Mouse (Mus musculus) regulatory T cell (primary cell): ENCODE data around the gene Rpa2.
"Not testable (repeated sequence)": the region's sequence is repeated elsewhere in the genome, so short reads cannot be mapped to it uniquely, and the experiment has no call there.

Experiments
- in situ Hi-C: fragments of 300-600 bp; cut with MboI, MseI; formaldehyde crosslinking; loops from one replicate; pipeline ENCODE4 v1.15.1; 2025; ENCODE audit warnings: high pct_unique_total_duplicates

Rpa2 gene

GRCm38 (mm10) chr4:132762602-132763001 lies 5.5 kb upstream of the Rpa2 start:
- in situ Hi-C loops, result no loop called here

DNA sequence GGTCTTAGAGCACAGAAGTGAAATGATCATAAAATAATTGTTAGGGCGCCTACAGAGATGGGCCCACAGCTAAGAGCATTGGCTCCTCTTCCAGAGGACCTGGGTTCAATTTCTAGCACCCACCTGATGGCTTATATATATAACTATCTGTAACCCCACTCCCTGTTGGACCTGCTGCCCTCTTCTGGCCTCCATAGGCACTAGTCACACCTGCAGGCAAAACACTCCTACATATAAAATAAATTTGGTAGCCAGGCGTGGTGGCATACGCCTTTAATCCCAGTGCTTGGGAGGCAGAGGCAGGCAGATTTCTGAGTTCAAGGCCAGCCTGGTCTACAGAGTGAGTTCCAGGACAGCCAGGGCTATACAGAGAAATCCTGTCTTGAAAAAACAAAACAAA lies 5.0 kb upstream of the Rpa2 start:
- in situ Hi-C loops, result not testable (repeated sequence)

DNA sequence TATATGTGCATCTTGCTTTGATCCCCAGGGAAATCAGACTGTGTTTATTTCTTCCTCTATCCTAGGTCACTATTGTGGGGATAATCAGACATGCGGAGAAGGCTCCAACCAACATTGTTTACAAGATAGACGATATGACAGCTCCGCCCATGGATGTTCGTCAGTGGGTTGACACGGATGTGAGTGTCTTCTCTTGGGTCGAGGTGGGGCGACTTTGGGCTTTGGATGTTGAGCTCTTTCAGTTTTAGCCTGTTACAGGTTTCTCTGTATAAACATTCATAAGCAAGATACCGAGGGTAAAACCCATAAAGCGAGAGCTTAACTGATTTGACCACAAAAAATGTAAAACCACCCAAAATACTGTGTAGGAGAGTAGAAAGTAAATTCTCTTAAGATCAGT lies 3.6 kb downstream of the Rpa2 start:
- in situ Hi-C loops, result no loop called here

DNA sequence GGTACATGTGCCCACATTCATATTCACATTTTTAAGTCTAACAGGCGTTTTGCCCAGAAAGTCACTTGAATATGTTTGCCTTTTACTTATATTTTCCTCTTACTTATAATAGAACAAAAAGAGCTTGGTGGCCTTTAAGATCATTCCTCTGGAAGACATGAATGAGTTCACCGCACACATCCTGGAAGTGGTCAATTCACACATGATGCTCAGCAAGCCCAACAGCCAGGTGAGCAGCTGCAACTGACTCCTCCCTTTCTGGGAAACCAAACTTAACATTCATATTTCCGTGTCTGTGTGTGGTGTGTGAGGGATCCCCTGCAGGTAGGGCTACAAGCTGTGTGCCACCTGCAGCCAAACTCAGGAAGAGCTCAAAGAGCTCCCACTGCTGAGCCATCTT lies 6.8 kb downstream of the Rpa2 start:
- in situ Hi-C loops, result no loop called here

DNA sequence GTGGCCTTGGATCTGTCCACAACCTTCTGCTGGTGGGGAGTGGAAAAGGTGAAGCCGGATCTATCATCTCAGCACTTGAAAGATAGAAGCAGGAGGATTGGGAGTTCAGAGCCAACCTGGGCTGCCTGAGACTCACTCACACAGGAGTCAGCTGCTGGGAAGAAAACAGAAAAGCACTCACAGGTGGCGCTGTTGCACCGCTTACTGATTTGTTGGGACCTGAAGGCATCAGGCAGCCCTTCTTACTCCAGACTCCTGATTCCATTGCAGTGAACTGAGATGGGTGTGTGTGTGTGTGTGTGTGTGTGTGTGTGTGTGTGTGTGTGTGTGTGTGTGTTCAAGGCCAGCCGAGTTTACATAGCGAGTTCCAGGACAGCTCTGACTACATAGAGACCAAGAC lies 8.6 kb downstream of the Rpa2 start:
- in situ Hi-C loops, result no loop called here

GRCm38 (mm10) chr4:132778562-132779201 lies 10.6 kb downstream of the Rpa2 start:
- in situ Hi-C loops, result no loop called here

DNA sequence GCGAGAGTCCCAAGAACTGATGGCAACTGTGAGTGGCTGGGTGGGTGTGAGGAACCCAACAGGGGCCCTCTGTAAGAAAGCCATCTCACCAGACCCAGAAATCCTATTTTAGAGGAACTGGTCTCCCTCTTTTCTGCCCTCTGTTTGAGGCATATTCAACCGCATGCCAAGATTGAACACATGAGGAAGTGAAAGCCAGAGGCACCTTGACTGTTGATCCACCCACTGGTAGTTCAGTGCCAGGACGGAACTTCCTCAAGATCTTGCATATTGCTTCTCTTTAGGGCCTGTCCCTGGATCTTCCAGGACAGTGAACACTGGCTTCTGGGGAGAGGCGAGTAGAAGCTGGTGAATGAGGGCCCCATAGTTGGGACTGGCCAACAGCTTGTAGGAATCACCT lies 12.2 kb downstream of the Rpa2 start:
- in situ Hi-C loops, result loop anchor here (5.0 kb wide), 1 partner anchor 37 kb away; no protein-coding TSS in a partner anchor

GRCm38 (mm10) chr4:132783732-132784131 lies 15.6 kb downstream of the Rpa2 start:
- in situ Hi-C loops, result loop anchor here (5.0 kb wide), 1 partner anchor 34 kb away; no protein-coding TSS in a partner anchor

DNA sequence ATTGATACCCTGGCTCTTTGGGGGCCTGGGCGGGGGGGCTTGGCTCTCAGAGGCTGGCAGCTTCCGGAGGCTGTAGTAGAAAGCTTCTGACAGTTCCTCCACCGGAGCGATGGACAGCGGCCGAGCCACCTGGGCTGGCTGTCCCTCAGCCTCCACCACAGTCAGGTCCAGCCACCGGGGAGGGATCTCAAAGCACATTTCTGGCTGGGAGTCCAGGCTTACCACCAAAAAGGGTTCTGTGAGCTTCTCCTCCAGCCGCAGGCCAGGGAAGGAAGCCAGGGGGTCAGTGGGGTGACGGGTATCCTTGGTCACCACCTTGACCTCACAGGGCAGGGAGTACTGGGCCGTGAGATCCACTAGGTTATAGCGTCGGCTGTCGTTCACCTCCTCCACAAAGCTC lies 17.1 kb downstream of the Rpa2 start:
- in situ Hi-C loops, result no loop called here

- in situ Hi-C loops, result no loop called here
These were observed 21.6 kb downstream of the Rpa2 start for GRCm38 (mm10) chr4:132789731-132790130.

- in situ Hi-C loops, result not testable (repeated sequence)
These were observed 25.3 kb downstream of the Rpa2 start for GRCm38 (mm10) chr4:132793322-132794004.

- in situ Hi-C loops, result no loop called here
These were observed 25.9 kb downstream of the Rpa2 start for GRCm38 (mm10) chr4:132794028-132794427.

GRCm38 (mm10) chr4:132794760-132795159 lies 26.6 kb downstream of the Rpa2 start:
- in situ Hi-C loops, result no loop called here

DNA sequence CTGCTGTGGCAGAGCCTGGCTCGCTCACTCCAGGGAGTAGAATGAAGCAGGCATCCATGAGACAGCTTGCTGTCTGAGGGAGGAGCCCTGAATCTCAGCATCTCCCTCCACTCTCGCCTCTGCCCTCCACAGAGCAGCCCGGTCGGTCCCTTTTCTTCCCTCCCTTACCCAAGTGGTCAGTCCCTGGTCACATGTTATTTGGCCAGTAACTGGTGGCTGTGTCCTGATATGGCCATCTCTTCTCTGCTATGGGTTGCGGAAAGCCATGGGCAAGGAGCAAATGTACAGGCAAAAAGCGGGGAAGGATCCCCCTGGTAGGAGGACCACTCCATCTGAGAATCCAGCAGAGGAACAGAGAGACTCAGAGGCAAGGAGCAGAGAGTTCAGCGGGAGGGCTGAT lies 27.0 kb downstream of the Rpa2 start:
- in situ Hi-C loops, result no loop called here

- in situ Hi-C loops, result no loop called here
These were observed 28.2 kb downstream of the Rpa2 start, which contains the start of gene Themis2 for GRCm38 (mm10) chr4:132796196-132796886. Themis2 (minus strand) TSS chr4:132796387.

DNA sequence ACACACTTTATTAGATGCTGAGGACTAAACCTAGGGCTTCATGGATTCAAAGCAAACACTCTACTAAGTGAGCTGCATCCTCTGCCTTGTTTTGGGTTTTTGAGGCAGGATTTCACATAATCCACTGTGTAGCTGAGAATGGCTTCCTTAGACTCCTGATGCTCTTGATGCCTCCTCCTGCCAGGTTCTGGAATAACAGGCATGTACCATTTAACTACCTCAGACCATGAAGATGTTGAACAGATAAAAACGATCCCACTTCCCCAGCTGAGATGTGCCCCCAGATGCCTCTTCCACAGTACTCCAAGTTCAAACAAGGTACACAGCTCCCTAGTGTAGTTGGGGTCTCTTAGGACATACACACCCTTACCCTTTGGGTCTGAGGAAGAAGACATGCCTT lies 29.3 kb downstream of the Rpa2 start:
- in situ Hi-C loops, result no loop called here

DNA sequence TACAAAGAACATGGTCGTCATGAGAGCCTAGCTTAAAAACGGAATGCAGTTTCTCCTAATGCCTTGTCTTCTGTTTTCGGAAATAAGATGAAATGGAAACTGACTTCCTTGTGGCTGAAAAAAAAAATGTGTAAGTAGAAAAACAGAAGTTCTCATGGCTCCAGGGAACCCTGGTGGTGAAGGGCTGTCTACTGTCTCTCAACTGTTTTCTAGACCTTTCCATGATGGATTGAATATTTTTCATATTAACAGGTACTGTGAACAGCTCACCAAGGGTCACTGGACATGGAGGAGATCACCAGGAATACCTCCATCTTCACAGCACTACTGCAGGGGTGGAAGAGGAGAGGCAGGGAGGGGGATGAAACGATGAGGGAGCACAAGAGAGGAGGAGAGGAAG lies 29.9 kb downstream of the Rpa2 start:
- in situ Hi-C loops, result no loop called here

GRCm38 (mm10) chr4:132798666-132799065 lies 30.5 kb downstream of the Rpa2 start:
- in situ Hi-C loops, result not testable (repeated sequence)

DNA sequence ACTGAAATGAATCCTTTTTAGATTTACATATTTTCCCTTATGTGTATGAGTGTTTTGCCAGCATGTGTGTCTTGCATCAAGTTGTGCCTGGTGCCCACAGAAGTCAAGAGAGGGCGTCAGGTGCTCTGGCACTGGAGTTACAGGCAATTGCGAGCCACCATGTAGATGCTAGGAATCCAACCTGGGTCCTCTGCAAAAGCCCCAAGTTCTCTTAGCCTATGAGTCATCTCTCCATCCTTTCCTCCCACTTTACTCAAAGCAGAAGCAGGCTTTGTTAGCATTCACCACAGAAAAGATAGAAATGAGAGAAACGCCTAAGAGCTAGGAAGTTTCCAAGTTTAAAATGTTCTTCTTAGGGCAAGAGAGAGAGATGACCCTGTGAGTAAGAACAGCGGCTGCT lies 31.7 kb downstream of the Rpa2 start:
- in situ Hi-C loops, result no loop called here

GRCm38 (mm10) chr4:132801176-132802077 lies 33.3 kb downstream of the Rpa2 start:
- in situ Hi-C loops, result no loop called here

GRCm38 (mm10) chr4:132802171-132802637 lies 34.1 kb downstream of the Rpa2 start:
- in situ Hi-C loops, result no loop called here

GRCm38 (mm10) chr4:132803212-132803611 lies 35.1 kb downstream of the Rpa2 start:
- in situ Hi-C loops, result no loop called here
